Mouse (Mus musculus) right cerebral cortex, postnatal 10 days (tissue): Measurements from ENCODE around the gene Ddah1.

Experiments
- DNase-seq, 2 experiments: peaks; one replicate each; pipeline ENCODE4 v3.0.0; 2021; ENCODE audit warnings: low spot score in 2 of 2

Ddah1 gene

DNA sequence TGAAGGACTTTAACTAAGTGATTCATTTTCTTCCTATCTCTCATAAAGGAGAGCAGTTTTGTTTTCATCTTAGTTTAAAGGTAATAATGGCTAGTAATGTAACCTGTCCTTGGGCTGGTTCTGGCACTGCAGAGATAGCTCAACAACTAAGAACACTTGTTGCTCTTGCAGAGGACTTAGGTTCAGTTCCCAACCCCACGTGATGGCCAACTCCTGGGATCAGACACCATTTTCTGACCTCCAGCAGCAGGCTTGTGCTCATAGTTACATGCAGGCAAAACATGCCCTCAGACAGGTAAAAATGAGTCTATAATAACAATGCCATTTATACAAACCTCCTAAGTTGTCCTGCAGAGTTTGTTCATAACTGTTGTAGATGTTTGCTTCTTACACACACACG lies 5.9 kb downstream of the Ddah1 start:
- no peak for DNase-seq

DNA sequence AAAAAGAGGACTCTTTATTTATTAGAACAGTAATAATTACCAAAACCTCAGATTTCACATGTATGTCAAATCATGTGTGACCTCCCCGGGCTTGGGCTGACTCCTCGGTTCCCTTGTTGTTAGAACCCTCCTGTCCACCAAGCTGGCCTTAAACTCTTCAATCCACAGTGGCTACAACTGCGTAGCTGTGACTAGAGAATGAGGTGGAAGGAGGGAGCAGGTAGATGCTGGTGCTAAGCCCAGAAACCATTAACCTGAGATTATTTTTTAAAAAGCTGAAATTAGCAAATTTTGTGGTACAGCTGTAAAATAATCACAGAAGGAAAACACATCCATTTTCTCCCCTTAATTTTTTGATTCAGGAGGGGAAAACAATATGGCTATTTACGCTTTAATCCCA lies 10.0 kb downstream of the Ddah1 start:
- DNase-seq, result no peak

DNA sequence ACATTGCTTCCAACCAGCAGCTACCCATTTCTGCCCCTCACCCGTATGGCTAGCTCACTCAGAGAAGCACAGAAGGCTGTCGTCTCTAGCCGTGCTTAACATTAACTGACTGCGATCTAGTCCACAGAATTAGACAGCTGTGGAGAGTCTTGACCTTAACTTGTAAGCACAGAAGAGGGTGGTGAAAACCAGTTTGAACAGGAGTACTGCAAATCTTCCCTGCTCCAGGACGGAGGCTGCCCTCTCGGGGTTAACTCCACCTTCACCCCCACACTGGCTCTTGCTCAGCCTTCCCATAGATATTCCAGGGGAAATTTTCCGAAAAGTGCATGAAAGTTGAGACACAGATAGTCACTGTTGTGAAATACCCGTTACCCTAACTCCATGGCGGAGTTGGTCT lies 14.9 kb downstream of the Ddah1 start:
- no peak for DNase-seq

GRCm38 (mm10) chr3:145774336-145774735 lies 15.9 kb downstream of the Ddah1 start:
- DNase-seq, result peak in 1 of 2 experiments; percentile 36

DNA sequence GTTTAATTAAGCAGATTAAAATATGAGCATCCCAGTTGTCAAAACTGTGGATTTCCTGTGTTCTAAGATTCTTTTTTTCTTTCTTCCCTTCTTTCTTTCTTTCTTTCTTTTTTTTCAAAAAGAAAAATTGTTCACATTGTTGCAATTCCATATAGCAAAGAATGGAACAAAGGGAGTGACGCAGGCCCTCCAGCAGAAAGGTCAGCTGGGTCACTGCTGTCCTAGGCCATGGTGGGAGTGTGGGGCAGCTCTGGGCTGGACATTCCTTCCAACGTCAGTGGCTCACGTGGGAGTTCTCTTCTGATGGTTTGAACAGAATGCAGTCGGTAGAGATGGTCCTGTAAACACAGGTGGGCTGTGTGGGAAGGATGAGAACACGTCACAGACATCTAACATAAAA lies 16.8 kb downstream of the Ddah1 start:
- no peak for DNase-seq

DNA sequence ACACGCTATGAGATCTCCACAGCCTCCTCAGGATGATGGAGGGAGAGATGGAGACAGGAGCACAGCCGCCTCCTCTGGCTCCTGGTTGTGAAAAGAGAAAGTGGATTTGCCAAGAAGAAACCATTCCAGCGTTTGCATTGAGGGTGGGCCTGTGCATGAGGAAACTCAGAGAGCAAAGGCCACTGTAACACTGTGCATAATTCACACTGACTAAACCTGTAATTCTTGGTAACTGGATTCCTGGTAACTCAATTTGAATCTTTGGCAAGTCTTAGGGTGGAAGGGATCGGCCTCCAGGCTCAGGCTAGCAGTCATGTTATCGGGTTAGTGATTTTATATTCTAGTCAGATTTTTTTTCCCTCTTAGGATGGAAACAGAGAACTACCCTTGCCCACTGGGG lies 17.4 kb downstream of the Ddah1 start:
- DNase-seq, result no peak

DNA sequence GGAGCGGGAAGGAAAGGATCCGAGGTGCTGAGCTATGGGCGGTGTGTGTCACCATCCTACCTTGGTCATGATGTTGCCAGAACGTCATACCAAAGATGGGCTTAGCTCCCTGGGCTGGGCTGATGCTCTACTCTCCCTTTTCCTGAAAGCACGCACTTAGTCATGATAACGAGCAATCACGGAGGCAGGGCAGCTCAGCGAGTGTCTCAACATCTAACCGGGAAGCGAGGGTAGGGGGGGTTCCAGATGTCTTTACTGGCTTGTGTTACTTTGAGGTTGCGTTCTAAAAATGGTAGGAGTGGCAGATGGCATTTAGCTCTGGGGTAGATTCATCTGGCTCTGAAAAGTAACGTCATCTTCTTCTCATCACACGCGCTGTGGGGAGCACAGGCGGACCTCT lies 18.5 kb downstream of the Ddah1 start:
- DNase-seq, result peak in 1 of 2 experiments; percentile 34

- DNase-seq, result no peak
Observed at GRCm38 (mm10) chr3:145778406-145778922, 20.0 kb downstream of the Ddah1 start.

- no peak for DNase-seq
Observed at GRCm38 (mm10) chr3:145779279-145779973, 21.0 kb downstream of the Ddah1 start.

GRCm38 (mm10) chr3:145780784-145781442 lies 22.4 kb downstream of the Ddah1 start:
- DNase-seq, result no peak

DNA sequence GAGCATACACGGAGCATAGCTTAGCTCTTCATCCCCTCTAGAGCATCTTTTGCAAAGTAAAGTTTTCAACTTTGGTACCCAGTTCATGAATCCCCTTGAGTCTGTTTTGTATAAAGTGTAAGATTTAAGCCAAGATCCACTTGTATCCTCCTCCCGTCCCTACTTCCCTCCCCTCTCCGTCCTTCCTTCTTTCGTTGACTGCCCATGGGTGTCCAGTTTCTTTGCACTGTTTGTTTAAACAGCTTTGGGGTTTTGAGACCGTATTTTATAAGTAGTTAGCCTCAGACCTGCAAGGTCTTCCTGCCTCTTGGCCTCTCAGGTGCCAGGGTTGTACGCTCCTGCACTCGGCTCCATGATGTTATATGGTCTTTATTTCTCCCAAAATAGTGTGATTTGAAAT lies 26.8 kb downstream of the Ddah1 start:
- no peak for DNase-seq

GRCm38 (mm10) chr3:145787303-145787702 lies 28.8 kb downstream of the Ddah1 start:
- no peak for DNase-seq

GRCm38 (mm10) chr3:145789114-145789513 lies 30.6 kb downstream of the Ddah1 start:
- DNase-seq, result no peak

DNA sequence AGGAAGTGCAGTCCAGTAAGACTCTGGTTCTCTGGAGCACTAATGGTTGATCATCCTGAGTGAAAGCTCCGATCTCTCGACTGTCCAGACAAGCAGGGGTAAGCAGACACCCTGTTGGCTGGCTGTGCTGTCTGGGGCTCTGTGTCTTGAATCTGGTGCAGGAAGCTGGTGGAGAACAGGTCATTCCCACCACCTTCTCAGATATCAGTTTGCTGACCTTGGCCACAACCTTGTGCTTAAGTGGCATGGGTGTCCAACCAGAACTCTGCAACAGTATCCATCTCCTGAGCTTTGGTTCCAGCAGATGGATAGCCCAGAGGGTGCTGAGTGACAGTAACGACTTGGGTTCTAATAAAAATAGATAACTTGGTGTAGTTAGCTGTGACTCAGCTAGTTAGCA lies 31.8 kb downstream of the Ddah1 start:
- no peak for DNase-seq

DNA sequence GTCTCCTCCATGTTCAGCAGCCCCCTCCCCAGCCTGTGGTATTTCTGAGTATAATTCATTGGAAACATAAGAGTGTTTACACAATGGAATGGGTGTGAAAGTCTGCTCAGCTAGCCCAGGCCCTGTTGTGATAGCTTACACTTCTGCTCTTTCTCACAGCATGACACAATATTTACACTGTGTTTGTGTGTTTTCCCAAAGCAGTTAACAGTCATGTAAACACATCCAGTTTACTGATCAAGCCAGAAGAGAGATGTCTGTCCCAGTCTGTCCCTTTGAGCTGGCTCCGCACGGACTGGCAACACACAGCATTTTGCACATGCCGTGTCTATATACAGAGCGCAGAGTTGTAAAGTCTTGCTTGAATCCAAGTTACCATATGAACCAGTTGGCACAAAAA lies 32.2 kb downstream of the Ddah1 start:
- no peak for DNase-seq

GRCm38 (mm10) chr3:145794355-145794754 lies 35.9 kb downstream of the Ddah1 start:
- no peak for DNase-seq

GRCm38 (mm10) chr3:145795896-145796295 lies 37.4 kb downstream of the Ddah1 start:
- DNase-seq, result no peak

DNA sequence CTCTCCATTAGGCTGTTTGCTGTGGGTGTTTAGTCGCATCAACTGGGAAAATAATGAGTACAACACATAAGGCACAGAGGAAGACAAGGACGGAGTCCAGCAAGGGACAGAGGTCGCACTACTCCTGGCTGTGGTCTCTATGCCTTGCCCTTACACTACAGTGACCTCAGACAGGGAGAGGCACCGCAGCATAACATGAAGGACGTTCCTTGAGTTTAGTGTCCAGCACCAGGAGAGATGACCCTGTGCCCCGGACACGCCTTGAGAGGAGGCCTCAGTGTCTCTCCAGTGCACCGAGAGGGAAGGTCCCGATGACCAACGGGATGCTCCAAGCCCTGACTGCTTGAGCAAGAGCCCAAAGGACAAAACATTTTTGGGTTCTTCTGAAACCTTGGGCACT lies 39.6 kb downstream of the Ddah1 start:
- no peak for DNase-seq

DNA sequence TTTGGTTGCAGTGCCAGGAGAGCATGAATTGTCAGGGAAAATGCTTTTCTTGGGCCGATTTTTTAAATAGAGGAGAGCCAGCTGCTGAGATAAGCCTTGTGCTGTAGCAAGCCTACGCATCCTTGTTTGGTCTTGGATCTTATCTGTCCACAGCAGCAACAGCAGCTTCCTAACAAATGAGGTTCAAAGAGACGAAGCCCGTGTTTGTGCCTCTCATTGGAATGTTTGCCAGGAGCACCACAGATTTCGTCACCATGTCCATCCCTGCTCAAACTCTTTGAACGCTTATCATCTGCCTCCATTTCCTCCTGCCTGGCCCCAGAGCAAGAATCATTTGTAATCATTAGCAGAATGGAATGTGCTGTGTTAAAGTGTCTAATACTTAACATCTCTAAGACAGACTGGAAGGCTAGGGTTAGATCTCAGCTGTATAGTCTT lies 40.3 kb downstream of the Ddah1 start:
- no peak for DNase-seq

- DNase-seq, result no peak
Observed at GRCm38 (mm10) chr3:145799365-145799764, 40.9 kb downstream of the Ddah1 start.

DNA sequence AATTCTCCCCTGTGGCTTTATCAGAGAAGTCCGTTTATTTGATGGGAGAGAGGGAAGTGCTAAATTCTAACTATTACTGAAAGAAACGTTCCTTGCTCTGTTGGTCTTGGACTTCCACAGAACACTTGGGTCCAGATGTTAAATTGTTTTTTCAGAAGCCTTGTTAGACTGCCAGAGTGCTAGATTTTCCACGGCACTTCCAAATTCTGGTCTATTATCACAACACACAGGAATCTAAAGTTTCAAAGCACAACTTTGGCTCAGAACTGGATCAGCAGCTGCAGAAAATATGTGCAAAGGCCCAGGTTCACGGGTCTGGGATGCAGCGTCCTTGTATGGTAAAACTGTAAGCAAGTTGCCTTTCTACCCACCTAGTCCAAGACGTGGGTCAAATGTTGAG lies 43.6 kb downstream of the Ddah1 start:
- no peak for DNase-seq

GRCm38 (mm10) chr3:145805848-145806247 lies 47.4 kb downstream of the Ddah1 start:
- no peak for DNase-seq

DNA sequence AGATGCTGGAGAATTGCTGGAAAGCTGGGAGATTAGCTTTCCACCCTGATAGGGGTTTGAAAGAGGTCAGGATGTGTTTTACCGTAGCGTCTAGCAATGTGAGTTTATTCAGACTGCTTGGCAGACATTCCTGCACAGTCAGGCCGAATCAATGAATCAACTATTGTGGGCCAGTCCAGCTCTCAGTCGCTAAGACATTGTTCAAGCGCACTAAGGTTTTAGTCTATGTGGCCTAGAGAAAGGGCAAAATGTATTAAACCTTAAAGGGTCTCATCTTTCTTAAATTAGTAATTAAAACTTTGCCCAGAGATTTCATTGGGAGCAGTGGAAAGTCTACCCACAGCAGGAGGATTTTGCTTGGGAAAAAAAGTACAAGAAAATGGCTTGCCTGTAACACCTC lies 48.0 kb downstream of the Ddah1 start:
- no peak for DNase-seq
